Mouse (Mus musculus) left cerebral cortex, adult 2 months (tissue): Measurements from ENCODE around the gene Card10. TPM values are rescaled to one million over a fixed set of nuclear protein-coding genes. Genes with fewer than 3 reads are reported as not detected.

Experiments
- DNase-seq, 2 experiments: peaks; one replicate each; pipeline ENCODE4 v3.0.0; 2021 to 2022; ENCODE audit warnings: low spot score in 2 of 2, mixed read lengths in 1 of 2; ENCODE audit errors: extremely low spot score in 1 of 2
- H3K27ac ChIP-seq: fragments of 200-600 bp; 2 replicates; pipeline ENCODE4 v1.8.1; 2022
- H3K4me3 ChIP-seq: fragments of 200-600 bp; 2 replicates; pipeline ENCODE4 v1.8.1; 2022
- CTCF ChIP-seq: fragments of 200-600 bp; IDR thresholded peaks from 2 replicates; pipeline ENCODE4 v1.8.1; 2022; ENCODE audit warnings: antibody characterized with exemption, mild to moderate bottlenecking, moderate library complexity
- intact Hi-C: fragments of 180-260 bp; cut with DNase I; formaldehyde crosslinking; loops from one replicate; pipeline ENCODE4 v1.15.1; 2025
- total RNA-seq, 2 experiments: library from RNA; stranded (reverse); gene quantifications; 2 replicates each; pipeline ENCODE4 v1.2.3; 2021

Gene Card10
- total RNA-seq, 2 experiments from 2014 or later, result 4.8 TPM

DNA sequence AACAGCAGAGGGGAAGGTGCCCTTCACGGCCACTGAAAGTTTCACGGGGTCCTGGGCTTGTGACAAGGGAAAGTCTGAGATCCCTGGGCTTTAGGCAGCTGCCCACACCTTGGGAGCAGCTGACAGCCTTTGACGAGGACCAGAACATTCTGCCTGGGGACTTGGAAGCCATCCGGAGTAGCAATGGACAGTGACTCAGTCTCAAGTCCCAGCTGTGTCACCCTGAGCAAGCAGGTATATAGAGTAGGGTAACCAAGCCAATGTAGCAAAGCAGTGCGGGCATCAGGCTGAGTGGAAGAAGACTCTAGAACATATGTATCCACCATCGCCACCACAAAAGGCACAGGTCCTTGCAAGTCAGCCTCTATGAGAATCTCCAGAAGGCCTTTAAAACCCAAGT lies 65.7 kb downstream of the Card10 start:
- intact Hi-C loops, result no loop called here
- DNase-seq, result no peak
- no peak for TF ChIP-seq CTCF
- Histone ChIP-seq H3K4me3 (no peak overlapping the region), H3K27ac (no peak overlapping the region)

DNA sequence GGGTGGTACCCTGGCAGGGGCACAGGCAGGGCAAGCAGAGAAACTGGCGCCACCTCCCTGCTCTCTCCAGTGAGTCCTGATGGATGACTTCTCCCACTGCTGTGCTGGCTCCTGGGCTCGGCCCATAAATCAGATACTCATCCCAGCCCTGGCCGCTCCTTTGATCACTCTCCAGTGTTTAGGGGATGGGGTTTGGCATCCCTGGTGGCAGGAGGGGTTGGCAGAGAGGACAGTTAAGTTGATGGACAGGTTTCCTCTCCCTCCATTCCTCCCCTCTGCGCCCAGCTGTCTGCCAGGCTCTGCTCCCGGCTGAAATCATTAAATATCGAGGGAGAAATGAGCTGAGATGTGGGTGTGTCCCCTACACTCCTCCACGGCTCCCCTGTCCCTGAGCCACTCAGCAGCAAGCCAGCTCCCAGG lies 66.2 kb downstream of the Card10 start:
- no peak for TF ChIP-seq CTCF
- Histone ChIP-seq H3K27ac (no peak overlapping the region), H3K4me3 (no peak overlapping the region)
- DNase-seq, result no peak
- intact Hi-C loops, result no loop called here

DNA sequence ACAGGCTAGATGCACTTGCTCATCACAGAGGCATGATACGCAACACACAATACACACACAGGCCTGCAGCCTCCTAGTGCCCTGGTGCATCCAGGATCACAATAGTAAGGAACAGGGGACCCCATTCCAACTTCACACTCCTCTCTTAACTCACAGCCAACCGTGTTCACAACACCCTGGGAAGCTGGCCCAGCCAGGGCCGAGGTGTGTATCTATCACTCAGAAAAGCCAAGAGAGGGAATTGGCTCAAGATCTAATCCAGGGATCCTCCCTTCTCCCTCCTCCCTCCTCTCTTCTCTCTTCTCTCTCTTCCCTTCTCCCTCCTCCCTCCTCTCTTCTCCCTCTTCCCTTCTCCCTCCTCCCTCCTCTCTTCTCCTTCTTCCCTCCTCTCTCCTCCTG lies 66.7 kb downstream of the Card10 start:
- intact Hi-C loops, result no loop called here
- no peak overlapping the region for H3K4me3 ChIP-seq
- H3K27ac ChIP-seq, result no peak overlapping the region
- DNase-seq, result no peak
- no peak for TF ChIP-seq CTCF

DNA sequence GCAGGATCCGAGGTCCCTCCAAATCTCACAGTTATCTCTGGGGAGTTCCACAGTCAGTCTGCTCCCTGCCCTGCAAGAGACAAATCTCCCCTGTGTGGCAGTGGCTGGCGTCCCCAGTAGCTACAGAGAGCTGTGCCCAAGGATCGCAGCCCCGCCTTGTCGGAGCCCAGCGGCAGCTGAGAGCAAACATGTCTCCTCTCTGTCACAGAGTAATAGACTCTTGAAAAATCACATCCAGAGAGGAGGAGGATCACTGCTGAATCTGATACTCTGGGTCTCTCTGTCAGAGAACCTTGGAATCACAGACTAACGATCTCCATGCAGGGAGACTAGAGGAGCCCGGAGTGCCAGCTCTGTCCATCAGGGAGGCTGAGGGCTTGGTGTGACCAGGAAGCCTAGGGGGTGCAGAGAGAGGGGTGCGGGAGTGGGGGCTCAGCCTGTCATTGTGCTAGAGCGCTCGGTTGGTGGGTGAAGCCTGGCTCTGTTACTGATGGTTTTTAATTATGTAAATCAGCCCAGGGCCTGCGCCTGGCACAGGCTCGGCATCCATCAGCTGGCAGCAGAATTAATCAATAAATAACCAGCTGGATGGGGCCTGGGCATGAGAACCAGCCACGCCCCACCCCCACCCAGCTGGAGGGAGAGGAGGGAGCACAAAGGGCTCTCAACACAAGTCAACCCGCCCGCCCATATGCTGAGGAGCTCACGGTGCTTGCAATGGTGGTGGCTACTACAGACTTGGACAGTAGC lies 67.2 kb downstream of the Card10 start:
- H3K27ac ChIP-seq, result no peak overlapping the region
- DNase-seq, result no peak
- intact Hi-C loops, result no loop called here
- H3K4me3 ChIP-seq, result no peak overlapping the region
- no peak for TF ChIP-seq CTCF

DNA sequence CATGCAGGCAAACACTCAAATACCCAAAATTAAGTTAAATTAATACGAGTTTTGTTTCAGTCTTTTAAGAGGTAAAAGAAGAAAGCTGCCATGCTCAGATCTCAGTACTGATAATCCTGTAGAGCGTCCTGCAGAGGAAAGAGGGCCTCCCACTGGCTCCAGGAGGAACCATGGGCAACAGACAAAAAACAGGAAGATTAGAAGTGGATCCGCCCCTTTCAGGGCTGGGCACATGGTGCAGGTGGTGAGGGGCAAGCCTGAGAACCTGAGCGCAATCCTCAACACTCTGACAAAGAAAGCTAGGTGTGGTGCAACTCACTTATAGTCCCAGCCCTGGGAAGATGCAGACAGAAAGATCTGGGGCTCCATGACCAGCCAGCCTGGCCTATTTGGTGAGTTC lies 71.0 kb downstream of the Card10 start:
- TF ChIP-seq CTCF, result no peak
- no peak for DNase-seq
- intact Hi-C loops, result no loop called here
- no peak overlapping the region for H3K4me3 ChIP-seq
- H3K27ac ChIP-seq, result no peak overlapping the region

DNA sequence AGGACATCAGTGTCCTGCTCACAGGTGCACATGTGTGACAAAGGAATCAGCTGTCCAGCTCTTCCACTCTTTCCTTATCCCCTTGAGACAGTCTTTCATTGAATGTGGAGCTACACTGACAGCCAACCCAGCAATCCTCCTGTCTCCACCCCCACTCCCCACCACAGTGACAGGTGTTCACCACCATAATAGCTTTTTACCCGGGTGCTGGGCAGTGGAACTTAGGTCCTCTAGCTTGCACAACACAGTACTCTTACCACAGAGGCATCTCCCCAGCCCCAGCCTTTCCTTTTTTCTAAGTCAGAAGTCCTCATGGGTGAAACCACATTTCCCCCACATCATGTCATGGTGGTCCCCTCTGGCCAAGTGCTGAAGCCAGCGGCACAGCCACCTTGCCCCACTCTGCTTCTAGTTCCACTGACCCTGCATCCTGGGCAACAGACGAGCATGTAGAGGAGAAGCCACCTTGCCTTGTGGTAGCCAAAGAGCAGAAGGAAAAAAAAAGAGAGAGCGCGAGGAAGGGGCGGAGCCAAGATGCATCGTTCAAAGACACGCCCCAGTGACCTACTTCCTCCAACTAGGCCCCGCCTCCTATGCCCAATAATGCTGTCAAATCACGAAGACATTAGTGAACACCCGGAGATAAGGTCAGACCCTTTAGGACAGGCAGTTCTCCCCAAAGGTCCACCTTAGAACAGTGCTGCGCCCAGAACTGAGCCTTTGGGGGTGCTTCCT lies 72.4 kb downstream of the Card10 start:
- TF ChIP-seq CTCF, result no peak
- H3K27ac ChIP-seq, result no peak overlapping the region

DNA sequence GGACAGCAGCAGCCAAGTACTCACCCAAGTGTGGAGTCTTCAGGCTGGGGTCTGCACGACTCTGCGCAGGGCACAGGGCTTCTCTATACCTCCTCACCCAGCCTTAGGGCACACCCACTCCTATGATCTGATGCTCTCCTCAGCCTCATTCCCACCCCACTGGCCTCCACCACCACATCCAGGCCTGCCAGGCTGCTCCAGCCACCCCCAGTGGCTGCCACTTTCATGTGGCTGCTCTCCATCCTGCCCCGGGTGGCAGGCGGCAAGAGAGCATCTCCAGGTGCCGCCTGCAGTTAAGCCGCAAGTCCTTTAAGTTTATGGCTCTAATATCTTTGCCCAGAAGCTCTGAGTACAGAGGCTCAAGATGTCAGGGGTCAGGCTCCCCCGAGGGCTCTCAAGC lies 76.1 kb downstream of the Card10 start:
- no peak for TF ChIP-seq CTCF

More for the DNA sequence above, 72.4 kb downstream of the Card10 start:
- H3K4me3 ChIP-seq, result no peak overlapping the region
- no peak for DNase-seq
- intact Hi-C loops, result no loop called here

More for the DNA sequence above, 76.1 kb downstream of the Card10 start:
- H3K4me3 ChIP-seq, result no peak overlapping the region
- intact Hi-C loops, result no loop called here
- H3K27ac ChIP-seq, result no peak overlapping the region
- DNase-seq, result no peak

Other genes with a start within 250 kb of the Card10 start
- 1 to 10 TPM in 1 of 2 experiments, under 1 TPM in 1; 0.98 to 3.9 TPM for gene Rac2, start 230.3 kb downstream of the Card10 start, total RNA-seq
- gene Cyth4, start 206.0 kb downstream of the Card10 start, total RNA-seq, result 10 to 100 TPM; 10.0 to 10.3 TPM
- gene Elfn2, start 84.3 kb downstream of the Card10 start, total RNA-seq, result 100 to 1,000 TPM; 144 to 177 TPM
- 1 to 10 TPM; 5.0 to 6.2 TPM for gene Mfng, start 29.6 kb downstream of the Card10 start, total RNA-seq
- gene Cdc42ep1, start 39.6 kb upstream of the Card10 start, total RNA-seq, result 10 to 100 TPM; 10.6 to 13.1 TPM
- gene Lgals2, start 52.5 kb upstream of the Card10 start, total RNA-seq, result not detected
- gene Gga1, start 74.1 kb upstream of the Card10 start, total RNA-seq, result 10 to 100 TPM; 64.8 to 68.2 TPM
- not detected for gene Gm49510, start 96.6 kb upstream of the Card10 start, total RNA-seq
- 10 to 100 TPM; 35.0 to 37.7 TPM for gene Sh3bp1, start 96.7 kb upstream of the Card10 start, total RNA-seq
- 100 to 1,000 TPM; 165 to 171 TPM for gene Pdxp, start 110.9 kb upstream of the Card10 start, total RNA-seq
- 10 to 100 TPM; 19.8 to 20.4 TPM for gene Lgals1, start 123.7 kb upstream of the Card10 start, total RNA-seq
- 10 to 100 TPM; 36.2 to 38.8 TPM for gene Nol12, start 131.9 kb upstream of the Card10 start, total RNA-seq
- 10 to 100 TPM; 11.8 to 12.7 TPM for gene Triobp, start 144.7 kb upstream of the Card10 start, total RNA-seq
- 10 to 100 TPM; 80.4 to 81.1 TPM for gene H1f0, start 225.4 kb upstream of the Card10 start, total RNA-seq
- gene Galr3, start 238.8 kb upstream of the Card10 start, total RNA-seq, result under 1 TPM in 1 of 2 experiments, not detected in 1; 0.84 TPM